In genomic region chr9:29413126-29413525, GRCm38 (mm10) we compare ENCODE assay signal across 8 mouse cellular contexts.
A peak's percentile ranks its signal among the peaks of the same experiment; 100 is the strongest.
DNase-seq lines count a peak whose midpoint lies in the region; ATAC-seq lines count a peak whose summit lies in the region.

No protein-coding gene starts in this region.

- no peak for ATAC-seq in heart, embryonic 11.5 days (replicated peaks; ENCODE audit: insufficient number of reproducible peaks, low FRiP score, low TSS enrichment)
- ATAC-seq in embryonic facial prominence, embryonic 15.5 days (ENCODE audit: insufficient number of reproducible peaks, low FRiP score, low TSS enrichment, low read depth), result no peak

- WGBS in heart, embryonic 11.5 days (ENCODE audit: insufficient replicate concordance), result 59% methylated on average over 4 of the region's 4 CpGs
- 70% methylated on average over 4 of the region's 4 CpGs for WGBS in embryonic facial prominence, embryonic 15.5 days
- 74% methylated on average over 4 of the region's 4 CpGs for WGBS in midbrain, embryonic 10.5 days

- no peak overlapping the region for H3K4me3 ChIP-seq in heart, embryonic 11.5 days (ENCODE audit: low read depth, low read length)
- 0 out of 2 replicates have a peak overlapping the region, but pooled peaks have one; percentile 55 for H3K4me3 ChIP-seq in embryonic facial prominence, embryonic 15.5 days (replicated peaks)
- peak overlapping the region; percentile 62; the same call in 1 of the 2 replicates for H3K4me3 ChIP-seq in midbrain, embryonic 10.5 days

- no peak for DNase-seq in heart, postnatal 14 days
- peak; percentile 59 for DNase-seq in brain, adult 2 months (ENCODE audit: low read depth, low spot score)
- DNase-seq in midbrain, embryonic 10.5 days (ENCODE audit: low spot score), result no peak
- no peak for DNase-seq in thymus, postnatal 25 days
- DNase-seq in adrenal gland, postnatal 14 days, result no peak
- DNase-seq in gastrocnemius, postnatal 36 days, result no peak

- no peak overlapping the region for H3K9ac ChIP-seq in heart, embryonic 11.5 days (ENCODE audit: low read depth, low read length)
- H3K9ac ChIP-seq in embryonic facial prominence, embryonic 15.5 days, result no peak overlapping the region

- no peaks in the 10 kb centered on the region for H3K9me3 ChIP-seq in heart, embryonic 11.5 days (replicated peaks; ENCODE audit: control insufficient read depth, low read length)
- no peaks in the 10 kb centered on the region for H3K9me3 ChIP-seq in embryonic facial prominence, embryonic 15.5 days (replicated peaks)
- no peaks in the 10 kb centered on the region for H3K9me3 ChIP-seq in midbrain, embryonic 10.5 days (replicated peaks)

- peak overlapping the region; percentile 73 for H3K4me2 ChIP-seq in heart, embryonic 11.5 days
- H3K4me2 ChIP-seq in embryonic facial prominence, embryonic 15.5 days (replicated peaks), result no peak overlapping the region

- no peak overlapping the region for H3K27ac ChIP-seq in heart, embryonic 11.5 days (ENCODE audit: low read depth, low read length)
- no peak overlapping the region for H3K27ac ChIP-seq in embryonic facial prominence, embryonic 15.5 days (replicated peaks)
- H3K27ac ChIP-seq in midbrain, embryonic 10.5 days (replicated peaks), result no peak overlapping the region

- H3K36me3 ChIP-seq in heart, embryonic 11.5 days (ENCODE audit: control insufficient read depth, insufficient read depth, low read length), result no peaks in the 10 kb centered on the region
- H3K36me3 ChIP-seq in embryonic facial prominence, embryonic 15.5 days, result no peaks in the 10 kb centered on the region
- H3K36me3 ChIP-seq in midbrain, embryonic 10.5 days, result no peaks in the 10 kb centered on the region

- peaks cover 24% of the 10 kb centered on the region for H3K27me3 ChIP-seq in heart, embryonic 11.5 days (ENCODE audit: control insufficient read depth, insufficient read depth, low read length)
- peaks cover 21% of the 10 kb centered on the region for H3K27me3 ChIP-seq in embryonic facial prominence, embryonic 15.5 days
- peaks cover 76% of the 10 kb centered on the region for H3K27me3 ChIP-seq in midbrain, embryonic 10.5 days (ENCODE audit: low read depth, poor library complexity, severe bottlenecking)

- intact Hi-C loops in heart, postnatal 14 days (cut with DNase I), result loop anchor here (10.0 kb wide), 1 partner anchor 232 kb away; no protein-coding TSS in a partner anchor
- intact Hi-C loops in gastrocnemius, postnatal 36 days (cut with DNase I), result no loop called here

- 0 out of 2 replicates have a peak, but pooled peaks cover 3% of the 10 kb centered on the region for H3K4me1 ChIP-seq in heart, embryonic 11.5 days (ENCODE audit: control insufficient read depth, insufficient read depth, low read length)
- H3K4me1 ChIP-seq in embryonic facial prominence, embryonic 15.5 days, result peaks cover 19% of the 10 kb centered on the region
- H3K4me1 ChIP-seq in midbrain, embryonic 10.5 days, result peaks cover 21% of the 10 kb centered on the region
